Mouse (Mus musculus) testis, postnatal 14 days (tissue): ENCODE results near the gene Stard10.

Experiments
- DNase-seq: peaks from one replicate; pipeline ENCODE4 v3.0.0; 2021; ENCODE audit warnings: low spot score

Stard10 gene

DNA sequence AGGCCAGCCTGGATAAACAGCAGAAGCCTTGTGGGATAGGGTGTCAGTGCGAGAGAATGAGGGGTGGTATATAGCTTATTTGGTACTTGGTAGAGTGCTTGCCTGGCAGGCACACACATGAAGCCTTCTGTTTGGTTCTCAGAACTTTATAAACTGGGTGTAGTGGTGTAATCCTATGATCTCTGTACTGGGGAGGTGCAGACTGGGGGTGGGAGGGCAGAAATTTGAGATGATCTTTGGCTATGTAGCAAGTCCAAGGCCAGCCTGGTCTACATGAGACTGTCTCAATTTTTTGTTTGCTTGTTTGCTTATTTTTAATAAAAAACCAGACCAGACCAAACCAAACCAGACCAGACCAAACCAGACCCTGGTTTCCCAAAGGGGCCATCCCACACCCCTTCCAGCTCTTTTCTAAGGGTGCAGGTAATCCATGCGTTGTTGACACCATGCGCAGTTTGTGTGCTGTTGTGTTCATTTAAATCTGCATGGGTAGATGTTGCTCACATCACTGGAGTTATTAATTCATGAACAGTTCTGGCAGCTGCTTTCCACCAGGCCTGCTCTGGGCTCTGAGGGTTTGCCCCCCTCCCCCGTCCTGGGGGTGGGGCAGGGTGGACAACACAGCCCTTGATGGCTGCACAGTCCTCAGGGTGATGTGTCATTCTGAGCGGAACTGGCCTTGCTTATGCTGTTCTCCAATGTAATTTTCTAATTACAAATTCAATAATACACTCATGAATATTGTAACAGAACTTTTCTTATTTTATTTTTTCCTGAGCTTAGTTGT, 15.4 kb downstream of the Stard10 start:
- DNase-seq: no peak

DNA sequence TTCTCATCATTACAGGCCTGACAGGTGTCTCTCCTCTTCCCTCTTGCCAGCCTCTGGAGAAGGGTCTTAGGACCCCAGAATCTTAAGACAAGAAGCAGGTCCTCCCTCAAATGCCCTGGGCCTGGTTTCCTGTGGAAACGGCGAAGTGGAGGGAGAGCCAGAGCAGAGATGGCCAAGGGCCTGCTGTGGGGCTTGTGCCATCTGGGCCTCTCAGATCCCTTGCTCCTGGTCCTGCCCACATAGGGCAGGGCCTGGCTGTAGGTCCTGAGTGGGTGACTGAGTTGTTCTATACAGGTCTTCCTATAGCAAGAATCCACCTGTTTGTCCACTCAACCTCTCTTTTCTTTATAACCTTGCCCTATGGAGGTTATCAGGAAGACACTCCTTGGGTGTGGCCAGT, 18.3 kb downstream of the Stard10 start:
- no peak for DNase-seq

DNA sequence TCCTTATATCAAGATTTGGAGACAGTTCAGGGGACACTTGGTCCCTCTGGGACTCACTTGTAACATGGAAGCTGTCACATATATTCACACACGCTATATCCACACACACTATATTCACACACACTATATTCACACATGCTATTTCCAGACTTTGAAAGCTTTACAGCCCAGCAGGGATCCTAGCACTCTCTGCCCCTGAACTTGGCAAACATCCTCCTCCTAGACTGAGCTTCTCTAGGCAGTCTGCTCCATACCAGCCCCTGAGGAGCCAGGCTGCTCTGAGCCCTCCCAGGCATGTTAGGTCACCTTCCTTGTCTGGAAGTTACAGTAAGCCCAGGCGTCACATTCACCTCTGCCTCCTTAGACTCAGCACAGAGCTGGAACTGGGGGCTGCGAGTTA, 19.8 kb downstream of the Stard10 start:
- DNase-seq: no peak

DNA sequence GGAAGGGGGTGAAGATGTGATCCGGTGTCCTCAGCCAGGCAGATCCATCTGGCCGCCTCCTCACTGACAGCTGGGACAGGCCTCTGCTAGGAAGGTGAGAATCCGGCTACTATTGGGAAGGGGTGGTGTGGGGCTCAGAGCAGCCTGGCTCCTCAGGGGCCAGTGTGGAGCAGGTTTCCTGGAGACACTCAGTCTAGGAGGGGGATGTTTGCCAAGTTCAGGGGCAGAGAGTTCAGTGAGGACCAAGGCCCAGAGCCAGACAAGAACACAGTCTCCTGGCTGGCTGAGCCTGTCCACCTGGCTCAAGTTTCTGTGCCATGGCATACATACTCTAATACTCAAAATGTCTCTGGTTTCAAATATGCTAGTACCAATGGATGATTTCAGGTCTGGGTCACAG, 20.5 kb downstream of the Stard10 start:
- DNase-seq: no peak

DNA sequence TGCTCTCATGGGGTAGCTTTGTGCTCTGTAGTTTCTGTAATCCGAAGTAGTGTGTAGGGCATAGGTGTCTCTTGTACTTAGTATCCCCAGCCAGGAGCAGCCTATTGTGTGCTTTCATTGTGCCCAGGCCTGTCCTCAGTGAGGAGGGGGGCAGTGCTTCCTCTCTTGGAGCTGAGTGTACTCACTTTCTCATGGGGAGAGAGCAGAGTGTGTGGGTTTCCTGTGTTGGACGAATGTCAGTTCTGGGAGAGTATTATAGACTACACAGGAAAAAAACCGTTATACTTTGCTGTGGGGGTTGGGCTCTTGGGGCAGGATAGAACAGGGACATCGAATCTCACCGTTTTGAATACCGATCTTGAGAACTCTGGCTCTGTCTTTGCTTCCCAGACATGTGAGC, 24.5 kb downstream of the Stard10 start:
- DNase-seq: no peak

DNA sequence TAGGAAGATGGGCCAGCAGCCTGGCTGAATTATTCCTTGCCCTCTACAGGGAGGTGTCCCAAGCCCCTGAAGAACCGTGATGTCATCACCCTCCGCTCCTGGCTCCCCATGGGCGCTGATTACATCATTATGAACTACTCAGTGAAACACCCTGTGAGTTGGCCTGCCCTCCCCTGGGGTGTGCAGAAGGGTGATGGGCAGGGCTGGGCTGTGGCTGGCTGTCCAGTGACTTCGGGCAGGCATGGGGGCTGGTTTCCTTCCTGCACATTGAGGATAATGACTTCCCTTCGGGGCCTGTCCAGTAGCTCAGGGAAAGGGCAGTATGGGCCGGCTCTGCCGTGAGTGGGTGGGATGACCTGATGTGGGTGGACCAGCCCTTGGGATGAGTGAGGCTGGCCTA, 26.2 kb downstream of the Stard10 start:
- DNase-seq: no peak

DNA sequence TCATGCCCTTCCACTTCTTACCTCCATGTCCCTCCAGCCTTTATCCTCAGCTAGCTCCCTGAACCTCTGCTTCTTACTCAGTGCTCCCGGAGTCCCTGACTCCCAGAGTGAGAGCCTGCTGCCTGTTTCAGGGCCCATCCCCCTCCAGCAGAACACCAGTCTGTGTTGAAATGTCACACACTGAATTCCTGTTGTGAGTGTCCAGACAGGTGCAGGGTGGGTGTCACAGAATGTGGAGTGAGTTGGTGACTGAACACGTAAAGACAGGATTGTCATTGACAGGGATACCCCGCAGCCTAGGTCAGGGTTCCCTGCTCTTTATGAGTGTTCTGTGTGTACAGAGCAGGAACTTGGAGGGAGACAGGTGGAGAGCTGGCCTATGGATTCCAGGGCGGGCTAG, 28.0 kb downstream of the Stard10 start:
- no peak for DNase-seq

DNA sequence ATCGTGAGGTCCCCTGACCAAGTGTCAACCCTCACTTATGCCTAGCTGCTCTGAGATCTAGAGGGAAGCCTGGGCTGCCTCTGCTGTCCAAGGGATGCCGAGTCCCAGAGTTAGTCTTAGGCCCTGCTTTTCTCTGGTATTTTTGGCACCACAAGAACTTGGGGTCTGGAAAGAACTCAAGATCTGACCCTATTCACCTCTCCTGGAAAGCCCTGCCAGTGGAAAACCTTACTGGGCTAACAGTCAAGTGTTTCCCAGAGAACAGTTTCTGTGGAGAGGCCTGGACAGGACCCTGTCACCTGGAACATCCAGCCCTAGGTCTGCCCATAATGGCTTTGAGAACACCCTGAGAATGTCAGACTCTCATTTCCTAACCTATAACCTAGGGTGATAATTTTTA, 30.1 kb downstream of the Stard10 start:
- no peak for DNase-seq

DNA sequence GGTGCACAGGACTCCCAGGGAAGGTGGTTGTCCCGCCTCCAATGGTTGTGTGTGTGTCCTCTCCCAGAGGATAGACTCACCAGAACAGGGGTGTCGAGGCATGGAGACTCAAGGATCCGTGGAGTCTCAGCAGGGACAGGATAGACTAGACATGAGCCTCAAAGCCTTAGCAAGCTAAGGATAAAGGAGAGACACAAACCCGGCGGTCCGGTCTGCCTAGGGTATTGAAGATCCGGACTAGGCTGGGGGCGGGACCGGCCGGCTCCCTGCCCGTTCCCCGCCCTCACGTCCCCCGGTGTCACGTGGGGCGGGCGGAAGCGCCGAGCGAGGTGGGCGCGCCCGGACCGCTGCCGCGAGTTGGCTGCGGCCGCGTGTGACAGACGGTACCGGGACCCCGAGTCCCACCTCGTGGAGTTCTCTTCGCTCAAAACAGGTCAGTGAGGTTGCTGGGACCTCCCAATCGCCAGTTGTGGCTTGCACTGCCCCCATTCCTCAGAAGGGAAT, 30.9 kb downstream of the Stard10 start, which contains the start of gene Arap1:
Arap1 (plus strand) TSS at position 301 of the 504 bp plus-strand sequence.
- DNase-seq: no peak

DNA sequence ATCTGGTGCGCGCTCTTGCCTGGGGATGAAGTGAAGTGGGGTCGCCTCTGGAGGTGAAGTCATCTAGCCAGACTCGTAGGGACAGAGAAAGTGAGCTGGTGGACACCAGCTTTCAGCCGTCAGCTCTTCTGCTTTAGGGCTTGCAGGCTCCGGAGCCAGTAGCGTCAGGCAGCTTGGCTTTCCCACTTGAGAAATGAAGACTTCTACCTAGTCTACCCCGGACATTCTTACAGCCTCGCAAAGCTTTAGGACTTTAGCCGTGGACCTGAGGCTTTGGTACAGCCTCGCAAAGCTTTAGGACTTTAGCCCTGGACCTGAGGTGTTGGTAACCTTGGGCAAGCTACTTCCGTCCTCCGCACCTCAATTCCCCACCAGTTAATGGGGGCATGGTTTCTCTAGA, 31.4 kb downstream of the Stard10 start:
- no peak for DNase-seq

DNA sequence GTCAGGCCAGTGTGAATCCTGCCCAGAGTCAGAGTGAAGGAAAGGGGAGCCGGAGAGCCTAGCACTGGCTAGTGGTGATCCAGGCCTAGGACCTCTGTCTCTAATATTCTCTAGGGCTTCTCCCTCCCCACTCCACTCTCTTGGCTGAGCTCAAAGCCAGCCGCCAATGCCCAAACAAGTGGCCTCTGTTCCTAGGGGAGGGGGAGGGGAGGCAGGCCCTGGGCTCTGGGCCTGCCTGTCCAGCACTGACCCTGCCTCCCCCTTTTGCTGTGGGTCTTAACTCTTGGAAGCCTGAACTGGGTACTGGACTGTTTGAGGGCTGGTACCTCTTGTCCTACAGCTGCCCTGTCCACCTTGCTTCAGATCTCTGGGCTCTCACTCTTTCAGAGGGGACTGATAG, 33.0 kb downstream of the Stard10 start:
- no peak for DNase-seq

DNA sequence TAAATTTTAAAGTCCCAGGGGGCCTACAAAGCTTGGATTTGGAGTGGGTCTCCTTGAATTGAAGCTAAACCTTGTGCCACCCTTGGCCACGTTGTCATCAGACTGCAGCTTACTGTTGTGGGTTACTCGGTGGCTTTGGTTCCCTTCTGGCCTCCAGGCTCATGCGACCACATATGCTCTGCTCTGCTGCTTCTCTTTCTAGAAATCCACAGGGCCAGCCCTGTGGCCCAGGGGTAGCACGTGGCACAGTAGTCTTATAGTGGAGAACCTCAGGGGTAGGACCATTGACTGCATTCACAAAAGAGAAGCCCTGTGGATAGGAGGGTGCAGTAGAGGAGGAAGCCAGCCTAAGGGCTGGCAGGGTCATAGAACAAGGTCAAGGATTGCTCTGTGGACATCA, 35.5 kb downstream of the Stard10 start:
- DNase-seq: no peak

DNA sequence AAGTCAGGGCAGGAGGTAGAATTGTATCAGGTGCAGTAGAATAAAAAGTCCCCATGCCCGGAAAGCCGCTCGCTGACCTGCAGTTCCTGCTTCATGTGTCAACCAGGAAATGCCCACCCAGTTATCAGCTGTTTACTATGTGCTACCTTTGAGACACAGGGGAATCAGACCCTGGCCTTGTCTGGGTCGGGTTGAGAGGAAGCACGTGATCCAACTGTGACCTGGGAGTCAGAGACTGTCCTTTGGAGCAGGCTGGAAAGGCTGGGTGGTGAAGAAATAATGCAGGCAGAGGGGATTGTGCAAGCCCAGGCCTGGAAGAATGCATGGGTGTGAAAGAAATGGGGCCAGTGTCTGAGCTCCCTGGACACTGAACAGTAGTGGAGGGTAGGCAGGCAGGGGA, 37.5 kb downstream of the Stard10 start:
- no peak for DNase-seq

DNA sequence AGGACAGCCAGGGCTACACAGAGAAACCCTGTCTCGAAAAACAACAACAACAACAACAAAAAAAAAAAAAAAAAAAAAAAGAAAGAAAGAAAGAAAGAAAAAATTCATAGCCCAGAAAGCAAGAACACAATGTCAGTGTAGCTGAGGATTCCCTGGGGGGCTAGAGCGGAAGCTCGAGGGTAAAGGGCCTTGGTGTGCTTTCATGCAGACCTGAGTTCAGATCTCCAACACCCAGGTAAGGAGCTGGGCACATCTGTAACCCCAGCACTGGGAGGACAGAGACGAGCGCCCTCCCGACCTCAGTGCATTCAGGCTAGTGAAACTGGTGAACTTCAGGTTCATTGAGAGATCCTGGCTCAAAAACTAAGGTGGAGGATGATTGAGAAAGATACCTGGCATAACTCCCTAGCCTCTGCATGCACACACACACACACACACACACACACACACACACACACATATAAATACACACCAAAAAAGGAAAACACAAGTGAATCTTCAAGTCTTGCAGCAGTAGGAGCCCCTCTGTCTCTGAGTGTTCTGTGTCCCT, 38.7 kb downstream of the Stard10 start:
- DNase-seq: no peak

DNA sequence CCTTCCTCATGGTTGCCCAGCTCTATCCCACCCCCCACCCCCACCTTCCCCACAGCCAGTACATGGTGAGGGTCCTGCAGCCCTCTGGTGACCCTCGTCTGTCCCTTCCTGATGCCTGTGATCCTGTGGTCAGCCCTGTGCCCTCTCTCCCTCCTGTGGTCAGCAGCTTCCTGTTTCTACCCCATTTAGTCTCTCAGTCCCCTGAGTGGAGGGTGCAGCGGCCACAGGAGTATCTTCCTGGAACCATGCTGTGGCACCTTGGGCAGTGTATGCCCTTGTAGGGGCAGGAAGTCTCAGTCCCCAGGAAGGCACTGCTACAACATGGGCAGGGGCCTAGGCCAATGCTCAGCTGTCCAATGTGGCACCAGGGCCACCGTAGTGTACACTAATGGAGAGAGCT, 40.0 kb downstream of the Stard10 start:
- DNase-seq: no peak

DNA sequence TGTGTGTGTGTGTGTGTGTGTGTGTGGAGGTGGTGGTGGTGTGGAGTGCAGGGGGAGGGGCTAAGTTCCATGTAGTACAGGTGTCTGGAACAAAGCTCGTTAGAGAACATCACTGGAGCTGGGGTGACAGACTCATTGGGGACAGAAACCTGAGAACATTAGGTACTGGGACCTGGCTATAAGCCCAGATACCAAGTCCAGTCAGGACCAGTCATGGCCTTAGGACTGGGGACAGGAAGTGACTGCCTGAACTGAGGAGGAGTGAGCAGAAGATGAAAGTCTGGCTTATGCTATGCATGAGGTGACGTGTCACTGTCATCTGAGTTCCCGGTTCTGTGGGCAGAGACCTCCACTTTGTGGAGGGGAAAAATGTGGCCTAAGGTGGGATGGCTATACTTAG, 43.5 kb downstream of the Stard10 start:
- DNase-seq: no peak

DNA sequence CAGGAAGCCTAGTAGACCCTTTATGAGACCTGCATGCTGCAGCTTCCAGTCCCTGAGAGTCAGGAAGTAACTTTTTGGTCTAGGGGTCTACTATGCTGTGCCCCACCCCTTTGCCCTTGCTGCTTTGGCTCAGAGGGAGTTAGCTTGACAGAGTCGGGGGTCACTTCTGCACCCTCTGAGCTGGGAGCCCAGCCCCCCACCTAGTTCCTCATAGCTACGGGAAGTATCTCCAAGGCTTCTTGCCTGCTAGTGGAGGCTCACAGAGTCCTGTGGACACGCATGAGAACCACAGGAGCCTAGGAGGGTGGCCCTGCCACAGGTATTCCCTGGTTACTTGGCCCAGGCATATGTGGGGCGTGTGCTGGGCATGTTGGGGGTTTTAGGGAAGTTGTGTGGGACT, 44.1 kb downstream of the Stard10 start:
- DNase-seq: no peak

DNA sequence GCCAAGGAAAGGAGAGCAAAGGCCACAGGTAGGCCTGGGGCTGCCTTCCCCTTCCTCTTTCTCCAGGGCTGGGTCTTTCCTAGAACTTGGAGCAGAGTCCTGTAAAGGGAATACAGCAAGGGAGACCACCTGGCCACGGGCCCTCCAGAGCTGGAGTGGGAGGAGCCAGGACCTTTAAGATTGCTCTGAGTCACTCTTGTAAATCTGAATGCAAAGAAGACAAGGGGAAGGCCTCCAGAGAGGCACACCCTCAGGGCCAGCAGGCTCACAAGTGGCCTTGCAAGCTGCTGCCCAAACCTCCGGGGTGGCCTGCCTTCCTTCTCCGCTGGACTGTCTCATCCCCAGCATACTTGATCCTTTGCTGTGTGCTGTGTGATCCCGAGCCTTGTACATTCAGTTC, 44.9 kb downstream of the Stard10 start:
- DNase-seq: no peak

DNA sequence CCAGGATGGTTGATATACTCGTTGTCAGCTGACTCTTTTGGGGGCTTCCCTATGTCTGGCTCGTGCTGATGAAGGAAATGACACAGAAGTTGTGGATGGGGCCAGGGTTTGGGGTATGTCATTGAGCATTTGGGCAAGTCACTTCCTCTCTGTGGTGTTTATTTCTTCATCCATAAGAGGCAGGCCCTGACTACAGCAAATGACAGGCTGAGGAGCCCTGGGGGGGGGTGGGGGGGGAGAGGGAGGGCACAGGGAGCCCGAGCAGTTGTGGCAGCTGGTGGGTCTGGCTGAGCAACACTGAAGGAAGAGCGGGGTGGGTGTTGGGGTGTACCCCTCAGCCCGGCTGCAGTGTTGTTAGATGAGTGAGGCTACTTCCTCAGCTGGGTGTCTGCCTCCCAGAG, 45.9 kb downstream of the Stard10 start:
- no peak for DNase-seq

DNA sequence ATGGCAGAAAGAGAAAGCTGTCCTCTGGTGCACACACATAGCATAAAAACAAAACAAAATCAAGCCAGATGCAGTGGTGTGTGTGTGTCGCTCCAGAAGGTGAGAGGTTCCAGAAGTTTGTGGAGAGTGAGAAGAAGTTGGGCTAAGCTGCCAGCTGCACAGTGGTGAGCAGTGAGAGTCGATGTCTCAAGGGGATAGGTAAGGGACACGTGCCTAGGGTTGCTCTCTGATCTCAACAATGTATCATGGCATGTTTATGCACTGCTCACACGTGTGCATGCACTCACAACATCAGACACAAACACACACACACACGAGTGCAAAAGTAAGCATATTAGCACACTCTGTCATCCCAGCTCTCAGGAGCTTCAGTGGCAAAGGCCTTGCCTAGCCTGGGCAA, 47.0 kb downstream of the Stard10 start:
- no peak for DNase-seq

DNA sequence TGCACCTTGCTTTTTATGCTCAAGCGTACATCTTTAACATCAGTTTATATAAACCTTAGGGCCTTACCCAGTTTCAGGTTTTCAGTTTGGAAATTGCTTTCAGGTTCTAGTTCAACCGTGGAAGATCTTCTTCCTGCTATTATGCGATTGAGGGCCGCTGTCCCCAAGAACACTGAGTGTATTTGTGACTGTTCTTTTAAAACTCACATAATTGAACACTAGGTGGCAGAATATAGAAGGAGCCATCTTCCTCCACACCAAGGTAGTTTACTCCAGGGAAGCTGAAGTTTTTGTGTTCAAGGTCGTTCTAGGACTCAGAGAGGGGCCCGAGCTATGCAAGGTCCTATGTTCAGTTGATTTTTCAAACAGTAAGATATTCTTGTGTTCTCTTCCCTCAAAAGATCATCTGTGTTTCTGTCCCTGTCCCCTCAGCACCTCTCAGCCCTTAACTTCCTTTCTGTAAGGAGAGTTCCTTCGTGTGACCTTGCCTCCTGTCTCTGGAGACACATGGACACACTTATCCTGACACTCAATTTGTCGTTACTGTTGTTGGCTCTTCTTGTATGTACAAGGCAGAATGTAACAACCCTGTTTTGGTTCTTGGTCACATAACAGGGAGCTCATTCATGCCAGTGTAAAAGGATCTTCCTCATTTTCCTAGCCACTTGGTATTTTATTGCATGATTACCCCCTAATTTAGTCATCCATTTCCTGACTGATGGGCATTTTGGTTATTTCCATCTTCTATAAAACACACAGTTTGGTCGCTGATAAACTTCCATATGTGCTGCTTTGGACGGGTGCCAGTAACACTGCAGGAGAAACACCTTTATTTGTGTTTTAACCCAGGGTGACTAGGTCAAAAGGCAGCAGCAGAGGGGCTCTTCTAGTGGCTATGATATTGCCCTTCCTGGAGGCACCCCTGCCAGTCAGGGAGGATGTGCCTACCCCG, 51.3 kb downstream of the Stard10 start:
- no peak for DNase-seq

DNA sequence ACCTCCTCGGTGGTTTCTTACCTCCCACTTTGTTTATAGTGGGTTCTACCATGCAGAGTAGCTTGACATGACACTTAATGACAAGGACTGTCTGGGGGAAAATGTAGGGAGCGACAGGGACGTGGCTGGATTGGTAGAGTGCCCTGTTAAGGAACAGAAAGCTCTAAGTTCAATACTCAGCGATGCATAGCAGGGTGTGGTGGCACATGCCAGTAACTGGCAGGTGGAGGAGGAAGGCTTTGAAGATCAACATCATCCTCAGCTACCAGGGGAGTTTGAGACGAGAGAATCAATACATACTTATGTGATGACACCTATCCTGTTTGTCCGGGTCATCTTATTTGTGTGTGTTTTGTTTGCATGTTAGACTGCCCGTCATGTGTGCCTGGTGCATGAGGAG, 52.8 kb downstream of the Stard10 start:
- DNase-seq: no peak

DNA sequence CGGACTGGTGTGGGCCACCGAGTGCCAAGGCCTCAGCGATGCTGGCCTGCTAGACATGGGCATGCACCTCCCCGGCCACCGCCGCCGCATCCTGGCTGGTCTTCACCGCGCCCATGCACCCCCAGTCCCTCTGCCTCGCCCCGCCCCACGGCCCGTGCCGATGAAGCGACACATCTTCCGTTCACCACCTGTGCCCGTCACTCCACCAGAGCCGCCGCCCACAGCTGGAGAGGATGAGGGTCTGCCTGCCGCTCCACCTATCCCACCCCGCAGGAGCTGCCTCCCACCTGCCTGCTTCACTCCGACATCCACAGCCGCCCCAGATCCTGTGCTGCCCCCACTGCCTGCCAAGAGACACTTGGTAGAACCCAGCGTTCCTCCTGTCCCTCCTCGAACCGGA, 56.2 kb downstream of the Stard10 start:
- DNase-seq: no peak
